Mouse (Mus musculus) thymus, adult 2 months (tissue): ENCODE results near the gene Tmem258.

Experiments used
- CTCF ChIP-seq: fragments of 200-500 bp; IDR thresholded peaks from 2 replicates; pipeline ENCODE4 v1.5.1; 2012; ENCODE audit warnings: mild to moderate bottlenecking, control low read depth, low read length, moderate library complexity, borderline replicate concordance; ENCODE audit not compliant: control insufficient read depth, poor library complexity, insufficient read depth; ENCODE audit errors: extremely low read depth
- POLR2A ChIP-seq: fragments of 200-500 bp; IDR thresholded peaks from 2 replicates; pipeline ENCODE4 v1.6.1; 2012; ENCODE audit warnings: mild to moderate bottlenecking, low read length, control low read depth, moderate library complexity; ENCODE audit not compliant: control insufficient read depth, poor library complexity, insufficient read depth; ENCODE audit errors: extremely low read depth

DNA sequence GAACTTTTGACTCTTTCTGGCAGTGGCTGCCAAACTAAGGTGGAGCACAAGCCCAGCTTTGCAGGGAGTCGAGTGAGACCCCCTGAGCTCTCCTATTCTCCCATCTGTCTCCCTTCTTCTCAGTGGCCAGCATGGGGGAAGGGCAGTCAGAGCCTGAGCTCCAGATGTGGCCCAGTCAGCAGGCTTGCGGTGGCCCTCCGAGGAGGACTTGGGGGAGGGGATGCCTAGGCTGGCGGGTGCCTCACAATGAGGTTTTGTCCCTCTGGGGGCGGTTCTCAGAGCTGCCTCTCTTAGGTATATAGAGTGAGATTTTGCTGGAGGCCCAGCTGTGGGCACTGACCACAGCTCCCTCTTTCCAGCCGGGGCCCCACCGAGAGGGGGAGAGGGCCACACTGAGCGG lies 39.1 kb downstream of the Tmem258 start:
- TF ChIP-seq CTCF (no peak), POLR2A (no peak)
